Mouse (Mus musculus) testis, adult 2 months (tissue): ENCODE measurements around the gene Prap1. TPM values are rescaled to one million over a fixed set of nuclear protein-coding genes. Genes with fewer than 3 reads are reported as not detected.

Experiments
- H3K27ac ChIP-seq: fragments of 200-500 bp; 2 replicates; pipeline ENCODE4 v1.5.1; 2012; ENCODE audit warnings: low read depth, low read length; ENCODE audit not compliant: control insufficient read depth, insufficient read depth
- H3K27me3 ChIP-seq: fragments of 200-500 bp; 2 replicates; pipeline ENCODE4 v1.6.1; 2012; ENCODE audit warnings: mild to moderate bottlenecking, low read length, moderate library complexity; ENCODE audit not compliant: control insufficient read depth, insufficient read depth
- H3K36me3 ChIP-seq: fragments of 200-500 bp; 2 replicates; pipeline ENCODE4 v1.6.1; 2012; ENCODE audit warnings: mild to moderate bottlenecking, low read length; ENCODE audit not compliant: control insufficient read depth, insufficient read depth
- H3K4me1 ChIP-seq: fragments of 200-500 bp; 2 replicates; pipeline ENCODE4 v1.6.1; 2012; ENCODE audit warnings: low read length; ENCODE audit not compliant: control insufficient read depth, insufficient read depth
- H3K4me3 ChIP-seq: fragments of 200-500 bp; 2 replicates; pipeline ENCODE4 v1.5.1; 2012; ENCODE audit warnings: low read depth, mild to moderate bottlenecking, low read length, moderate library complexity, mixed read lengths; ENCODE audit not compliant: control insufficient read depth
- CTCF ChIP-seq: fragments of 200-500 bp; IDR thresholded peaks from 2 replicates; pipeline ENCODE4 v1.5.1; 2012; ENCODE audit warnings: low read depth, mild to moderate bottlenecking, inconsistent platforms, low read length, moderate library complexity; ENCODE audit not compliant: control insufficient read depth, insufficient read depth, insufficient replicate concordance
- POLR2A ChIP-seq: fragments of 200-500 bp; IDR thresholded peaks from 2 replicates; pipeline ENCODE4 v1.6.1; 2012; ENCODE audit warnings: low read depth, mild to moderate bottlenecking, inconsistent platforms, low read length, moderate library complexity; ENCODE audit not compliant: control insufficient read depth
- polyA plus RNA-seq: library from polyadenylated mRNA; depleted of rRNA; stranded (reverse); fragments of >200 nt; gene quantifications from 2 replicates; pipeline ENCODE4 v1.2.3, GENCODE M21; 2012

Gene Prap1
- polyA plus RNA-seq, 1 experiment, result 0.73 TPM

DNA sequence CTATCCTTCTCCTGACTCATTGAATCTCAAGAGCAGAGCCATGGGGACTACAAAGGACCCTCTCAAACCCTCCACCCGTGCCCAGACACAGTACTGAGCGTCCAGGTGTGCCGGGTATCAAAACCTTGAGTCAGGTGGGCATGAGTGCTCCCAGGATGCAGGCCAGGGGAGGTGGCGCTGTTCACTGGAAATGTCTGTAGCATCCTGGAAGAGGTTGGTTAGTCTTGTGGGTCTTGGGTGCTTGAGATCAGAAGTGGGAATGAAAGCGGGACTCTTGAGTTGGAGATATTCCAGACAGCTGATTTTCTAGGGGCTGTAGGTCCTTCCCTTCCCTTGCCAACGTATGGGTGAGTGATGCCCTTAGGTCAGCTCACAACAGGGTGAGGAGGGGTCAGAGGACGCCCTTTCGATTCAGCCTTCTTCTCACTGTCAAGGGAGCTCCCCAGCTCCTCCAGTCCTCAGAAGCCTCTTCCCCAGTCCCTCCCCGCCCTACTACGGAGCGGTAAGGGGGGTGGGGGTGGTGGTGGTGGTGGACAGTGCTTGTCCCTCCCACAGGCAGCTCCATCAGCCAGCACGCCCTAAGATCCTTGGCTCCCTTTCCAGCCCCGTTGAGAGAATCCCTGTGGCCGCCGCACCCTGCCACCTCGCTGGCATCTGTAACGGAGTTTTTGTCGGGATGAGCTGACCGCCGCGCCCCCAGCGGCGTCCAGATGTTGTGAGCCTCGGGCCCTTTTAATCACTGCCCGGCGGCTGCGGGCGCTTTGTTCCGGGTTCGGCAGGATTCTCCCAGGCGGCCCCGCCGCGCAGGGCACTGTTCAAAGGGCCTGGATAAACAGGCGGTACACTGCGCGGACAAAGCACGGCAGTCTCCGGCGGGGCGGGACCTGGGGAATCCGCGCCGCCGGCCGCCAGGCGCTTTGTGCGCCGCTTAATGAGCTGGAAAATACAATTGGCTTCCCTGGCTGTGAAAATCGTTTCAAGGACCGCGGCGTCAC, 35.5 kb upstream of the Prap1 start:
- Histone ChIP-seq H3K4me3 (no peak overlapping the region; the same call in 1 of the 2 replicates), H3K4me1 (peaks cover 14% of the 10 kb centered on the region), H3K27me3 (no peaks in the 10 kb centered on the region; the same call in 1 of the 2 replicates), H3K27ac (no peak overlapping the region), H3K36me3 (no peaks in the 10 kb centered on the region)
- TF ChIP-seq CTCF (no peak), POLR2A (no peak)

DNA sequence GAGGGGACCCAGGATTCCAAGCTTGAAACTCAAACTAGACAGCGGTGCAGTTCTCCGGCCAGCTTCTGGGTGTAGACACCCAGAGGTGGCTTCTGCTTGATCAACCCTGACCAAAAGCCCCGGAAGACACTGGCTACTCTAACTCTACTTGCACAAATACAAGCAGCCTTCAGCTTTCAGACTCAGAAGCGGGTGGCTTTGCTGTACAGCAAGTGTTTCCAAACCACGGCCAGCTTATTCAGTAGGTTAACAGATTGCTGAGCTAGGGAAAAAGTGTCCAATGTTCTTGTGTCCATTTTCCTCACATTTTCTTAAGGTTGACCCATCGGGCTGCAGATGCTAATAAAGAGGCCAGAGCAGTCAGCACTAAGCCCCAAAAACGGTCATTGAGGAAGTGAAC, 34.7 kb upstream of the Prap1 start:
- Histone ChIP-seq H3K4me1 (peaks cover 14% of the 10 kb centered on the region), H3K27me3 (no peaks in the 10 kb centered on the region; the same call in 1 of the 2 replicates), H3K36me3 (no peaks in the 10 kb centered on the region), H3K4me3 (no peak overlapping the region), H3K27ac (no peak overlapping the region)
- TF ChIP-seq CTCF (no peak), POLR2A (no peak)

DNA sequence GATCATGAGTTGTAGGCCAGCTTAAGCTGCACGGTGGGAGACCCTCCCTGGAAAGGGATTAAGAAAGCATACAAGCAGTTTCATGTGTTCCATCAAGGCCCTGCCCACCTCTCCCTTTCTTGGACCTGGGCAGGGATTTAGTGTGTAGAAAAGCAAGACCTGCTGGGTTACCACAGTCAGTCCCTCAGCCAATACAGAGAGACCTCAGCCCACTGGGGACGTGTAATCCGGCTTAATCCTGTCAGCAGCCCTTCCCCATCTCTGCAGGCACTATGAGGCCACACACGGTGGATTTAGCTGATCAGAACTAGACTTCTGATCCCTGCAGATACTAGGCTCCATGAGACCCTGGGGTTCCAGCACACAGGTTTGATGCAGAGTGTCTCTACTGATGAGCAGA, 33.6 kb upstream of the Prap1 start:
- Histone ChIP-seq H3K27ac (no peak overlapping the region), H3K27me3 (no peaks in the 10 kb centered on the region; the same call in 1 of the 2 replicates), H3K4me1 (peaks cover 14% of the 10 kb centered on the region), H3K36me3 (no peaks in the 10 kb centered on the region), H3K4me3 (no peak overlapping the region)
- TF ChIP-seq CTCF (no peak), POLR2A (no peak)

DNA sequence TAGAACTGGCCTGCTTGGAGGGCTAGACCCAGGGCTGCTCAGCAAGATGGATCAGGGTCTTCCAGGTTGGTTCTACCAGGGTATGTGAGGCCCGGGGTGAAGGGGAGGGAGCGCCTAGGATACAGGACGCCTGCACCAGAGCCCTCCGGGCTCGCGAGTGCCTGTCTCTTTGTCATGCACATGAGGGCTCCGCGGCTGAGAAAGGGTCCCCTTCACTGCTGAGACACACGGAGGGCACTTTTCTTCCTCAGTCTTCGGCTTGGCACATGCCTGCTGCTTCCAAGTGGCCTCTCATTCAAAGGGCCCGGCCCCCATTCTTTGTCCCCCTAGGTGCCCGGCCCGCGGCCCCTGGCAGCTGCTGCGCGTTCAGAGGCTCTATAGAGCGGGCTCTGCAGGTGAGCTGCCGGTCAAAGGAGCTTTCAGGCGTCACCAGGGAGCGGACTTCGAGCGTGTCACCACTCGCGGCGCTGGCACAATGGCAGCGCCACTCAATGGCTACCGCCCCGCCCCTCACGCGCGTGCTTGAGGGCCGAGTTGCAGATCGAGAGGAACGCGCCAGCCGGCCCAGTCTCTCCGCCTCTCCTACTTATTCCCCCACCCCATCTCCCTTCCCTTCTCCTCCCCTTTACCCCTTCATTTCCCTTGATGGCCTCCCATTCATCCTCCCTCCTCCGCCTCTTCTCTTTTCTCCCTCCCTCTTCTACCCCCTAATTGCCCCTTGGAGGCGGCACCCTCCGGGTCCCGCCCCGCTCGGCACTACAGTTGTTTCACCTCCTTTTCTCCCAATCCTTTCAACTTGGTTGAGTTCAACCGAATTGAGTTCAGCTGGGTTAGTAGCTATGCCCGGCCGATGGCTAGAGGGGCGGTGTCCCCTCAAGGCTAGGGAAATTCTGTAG, 32.0 kb upstream of the Prap1 start:
- peaks cover 16% of the 10 kb centered on the region for H3K4me1 ChIP-seq
- H3K27me3 ChIP-seq, result no peaks in the 10 kb centered on the region; the same call in 1 of the 2 replicates
- no peak overlapping the region for H3K27ac ChIP-seq
- no peak overlapping the region; the same call in 1 of the 2 replicates for H3K4me3 ChIP-seq
- no peaks in the 10 kb centered on the region for H3K36me3 ChIP-seq
- TF ChIP-seq POLR2A, result no peak
- TF ChIP-seq CTCF, result no peak

DNA sequence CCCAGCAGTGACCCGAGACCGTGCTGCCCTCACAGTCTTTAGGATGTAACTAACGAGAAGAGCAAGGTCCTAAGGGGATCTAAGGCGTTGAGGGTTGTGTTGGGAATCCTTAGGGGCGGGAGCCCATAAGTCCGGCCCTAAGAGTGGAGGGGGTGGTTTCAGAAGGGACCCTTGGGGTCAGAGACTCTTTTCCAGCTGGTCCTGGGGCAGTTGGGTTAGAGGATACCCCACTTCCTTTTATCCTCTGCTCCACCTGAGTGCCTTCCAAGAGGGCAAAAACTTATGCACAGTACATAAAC, 31.4 kb upstream of the Prap1 start:
- Histone ChIP-seq H3K36me3 (no peaks in the 10 kb centered on the region), H3K27me3 (no peaks in the 10 kb centered on the region; the same call in 1 of the 2 replicates), H3K4me3 (no peak overlapping the region), H3K27ac (no peak overlapping the region), H3K4me1 (peaks cover 16% of the 10 kb centered on the region)
- TF ChIP-seq POLR2A (no peak), CTCF (no peak)

DNA sequence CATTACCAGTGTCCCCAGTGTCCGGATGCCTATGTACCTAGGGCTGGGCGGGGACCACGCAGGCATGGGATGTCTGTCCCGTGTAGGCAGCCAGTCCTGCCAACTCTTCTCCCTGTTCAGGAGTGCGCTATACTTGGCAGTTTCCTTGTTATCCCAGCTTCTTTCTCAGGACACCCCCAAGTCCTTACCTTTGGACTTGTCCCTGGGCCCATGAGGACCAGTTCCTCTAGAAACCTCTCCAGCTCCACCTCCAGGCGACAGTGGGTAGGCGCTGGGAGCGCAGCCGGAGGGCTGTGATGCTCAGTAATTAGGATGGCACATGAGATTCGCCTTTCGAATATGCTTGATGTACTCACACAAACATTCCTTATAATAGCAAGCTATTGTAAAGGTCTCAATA, 30.9 kb upstream of the Prap1 start:
- Histone ChIP-seq H3K4me1 (peaks cover 16% of the 10 kb centered on the region), H3K4me3 (no peak overlapping the region), H3K27me3 (no peaks in the 10 kb centered on the region; the same call in 1 of the 2 replicates), H3K36me3 (no peaks in the 10 kb centered on the region), H3K27ac (no peak overlapping the region)
- TF ChIP-seq CTCF (no peak), POLR2A (no peak)

DNA sequence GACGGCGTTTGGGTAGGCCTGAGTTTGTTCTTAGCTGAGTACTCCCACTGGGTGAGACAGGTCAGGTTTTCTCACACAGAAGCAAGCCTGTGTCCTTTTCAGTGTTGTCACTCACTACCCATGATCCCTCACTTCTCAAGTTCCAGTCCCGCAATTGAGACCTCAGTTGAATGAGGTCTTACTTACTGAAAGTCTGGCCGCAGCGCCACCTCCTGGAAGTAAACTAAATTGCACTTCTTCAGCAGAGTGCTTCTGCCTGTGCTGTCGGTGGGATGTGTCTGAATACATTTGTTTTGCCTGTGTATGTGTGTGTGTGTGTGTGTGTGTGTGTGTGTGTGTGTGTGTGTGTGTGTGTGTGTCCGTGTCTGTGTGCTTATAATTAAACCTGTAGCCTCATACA, 30.1 kb upstream of the Prap1 start:
- H3K4me3 ChIP-seq, result no peak overlapping the region
- H3K36me3 ChIP-seq, result no peaks in the 10 kb centered on the region
- TF ChIP-seq CTCF (peak; percentile 73; the same call in 1 of the 2 replicates), POLR2A (no peak)
- peaks cover 13% of the 10 kb centered on the region for H3K4me1 ChIP-seq
- no peak overlapping the region for H3K27ac ChIP-seq
- no peaks in the 10 kb centered on the region for H3K27me3 ChIP-seq
